Mouse (Mus musculus): Measurements from ENCODE around the gene Ceacam5. TPM values are rescaled to one million over a fixed set of nuclear protein-coding genes. Genes with fewer than 3 reads are reported as not detected.

Ceacam5 gene
- not detected for total RNA-seq (2023)

GRCm38 (mm10) chr7:17712938-17713337 is at the start of gene Ceacam5:
Ceacam5 (plus strand) TSS chr7:17713238.

Other genes starting within 250 kb of the Ceacam5 start
- gene Ceacam14, start 99.4 kb downstream of the Ceacam5 start, total RNA-seq (2023) = not detected
- not detected for gene Gm5155, start 158.5 kb downstream of the Ceacam5 start, total RNA-seq (2023)

Data from T-cell, adult 66 days (primary cell).